Mouse (Mus musculus) limb, embryonic 10.5 days (tissue): ENCODE measurements around the gene Urgcp. TPM values are rescaled to one million over a fixed set of nuclear protein-coding genes. Genes with fewer than 3 reads are reported as not detected.
A peak's percentile ranks its signal among the peaks of the same experiment; 100 is the strongest.
"Not testable (repeated sequence)": the region's sequence is repeated elsewhere in the genome, so short reads cannot be mapped to it uniquely, and the experiment has no call there.

Experiments used
- DNase-seq: peaks from one replicate; pipeline ENCODE4 v3.0.0-alpha.2; 2017; ENCODE audit warnings: low spot score
- H3K27ac ChIP-seq: fragments of 300-500 bp; sonication (generic); 2 replicates; pipeline ENCODE4 v1.5.1; 2016; ENCODE audit warnings: mild to moderate bottlenecking
- H3K27me3 ChIP-seq: fragments of 300-500 bp; sonication (generic); 2 replicates; pipeline ENCODE4 v1.6.1; 2016; ENCODE audit warnings: low read depth, mild to moderate bottlenecking; ENCODE audit not compliant: poor library complexity, severe bottlenecking
- H3K36me3 ChIP-seq: fragments of 300-500 bp; sonication (generic); 2 replicates; pipeline ENCODE4 v1.6.1; 2016; ENCODE audit warnings: mild to moderate bottlenecking, moderate library complexity
- H3K4me1 ChIP-seq: fragments of 300-500 bp; sonication (generic); 2 replicates; pipeline ENCODE4 v1.6.1; 2016
- H3K4me3 ChIP-seq: fragments of 300-500 bp; sonication (generic); 2 replicates; pipeline ENCODE4 v1.5.1; 2016; ENCODE audit warnings: mild to moderate bottlenecking, moderate library complexity
- H3K9me3 ChIP-seq: fragments of 300-500 bp; sonication (generic); replicated peaks from 2 replicates; pipeline ENCODE4 v1.6.1; 2016; ENCODE audit warnings: mild to moderate bottlenecking
- WGBS: fragments of 180-500 bp; shearing (Covaris S2); methylation state at CpG from one replicate; pipeline ENCODE4 v1.1.7; 2016; 5-methylcytosine and 5-hydroxymethylcytosine counted together
- polyA plus RNA-seq: library from polyadenylated mRNA; unstranded; fragments of >200 nt; fragmentation: Nextera tagmentation; extraction: Ambion mirVana; gene quantifications from 2 replicates; pipeline ENCODE4 v1.2.1, GENCODE M21; 2016

Urgcp gene
- 15.4 and 20.3 TPM in 2 replicates for polyA plus RNA-seq

- H3K4me3 ChIP-seq = peak within 1 kb of the TSS; percentile 85
- peaks cover 8% of the 10 kb centered on the region; the same call in 1 of the 2 replicates for H3K4me1 ChIP-seq
- H3K27me3 ChIP-seq = no peaks in the 10 kb centered on the region
- WGBS = under 1% methylated on average over 68 of the region's 68 CpGs
- H3K9me3 ChIP-seq = no peaks in the 10 kb centered on the region
- peak; percentile 99 for DNase-seq
- peak within 1 kb of the TSS; percentile 95 for H3K27ac ChIP-seq
- H3K36me3 ChIP-seq = peaks cover 7% of the 10 kb centered on the region; the same call in 1 of the 2 replicates
Measured at GRCm38 (mm10) chr11:5761820-5762632, at the start of gene Urgcp. Gene Urgcp (minus strand): TSS chr11:5762376.

- not testable (repeated sequence) for H3K4me1 ChIP-seq, H3K36me3 ChIP-seq, DNase-seq, H3K4me3 ChIP-seq, H3K9me3 ChIP-seq, H3K27ac ChIP-seq, H3K27me3 ChIP-seq
- WGBS = 92% methylated on average over 4 of the region's 4 CpGs
Measured at GRCm38 (mm10) chr11:5809487-5809886, 47.3 kb upstream of the Urgcp start.

DNA sequence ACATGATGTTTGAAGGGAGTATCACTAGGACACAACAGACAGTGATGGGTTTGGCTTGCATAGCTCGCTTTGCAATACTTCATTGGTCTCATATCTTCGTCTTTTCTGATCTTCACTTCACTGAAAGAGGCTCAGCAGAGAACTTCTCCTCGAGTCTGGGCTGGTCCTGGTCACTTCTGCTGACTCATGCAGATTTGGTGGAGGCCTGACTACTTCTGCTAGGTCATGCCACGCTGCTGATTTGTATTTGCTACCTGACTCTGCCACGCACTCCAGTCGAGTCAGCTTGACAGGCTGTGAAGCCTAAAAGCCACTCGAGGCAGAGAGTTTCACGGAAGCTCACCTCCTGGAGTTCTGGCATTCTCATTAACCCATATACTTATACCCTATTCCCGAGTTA is 45.8 kb upstream of the Urgcp start:
- WGBS = 89% methylated on average over 9 of the region's 9 CpGs
- H3K4me1 ChIP-seq = peaks cover 14% of the 10 kb centered on the region
- H3K27ac ChIP-seq = no peak overlapping the region
- no peaks in the 10 kb centered on the region for H3K36me3 ChIP-seq
- H3K9me3 ChIP-seq = no peaks in the 10 kb centered on the region
- no peak for DNase-seq
- H3K4me3 ChIP-seq = no peak overlapping the region
- H3K27me3 ChIP-seq = no peaks in the 10 kb centered on the region

DNA sequence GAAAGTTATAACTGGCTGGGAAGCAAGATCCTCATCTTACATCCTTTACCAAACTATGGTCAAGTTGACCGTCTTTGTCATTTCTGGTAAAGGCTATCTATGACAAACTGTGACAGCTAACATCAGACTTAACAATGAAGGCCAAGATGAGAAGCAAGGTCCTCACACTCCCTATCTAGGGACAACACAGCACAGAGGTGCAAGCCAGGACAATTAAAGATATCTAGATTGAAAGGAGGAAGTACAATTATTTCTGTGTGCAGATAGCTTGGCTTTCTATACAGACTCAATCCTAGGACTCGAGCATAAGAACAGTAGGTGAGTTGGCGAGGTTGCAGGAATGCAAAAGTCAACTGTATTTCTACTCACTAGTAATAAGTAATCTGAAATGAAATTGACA is 43.5 kb upstream of the Urgcp start:
- H3K36me3 ChIP-seq = peaks cover 13% of the 10 kb centered on the region
- H3K4me1 ChIP-seq = peaks cover 25% of the 10 kb centered on the region
- H3K27ac ChIP-seq = no peak overlapping the region
- no peak overlapping the region for H3K4me3 ChIP-seq
- 91% methylated on average over 3 of the region's 3 CpGs for WGBS
- no peaks in the 10 kb centered on the region for H3K9me3 ChIP-seq
- DNase-seq = no peak
- H3K27me3 ChIP-seq = no peaks in the 10 kb centered on the region

DNA sequence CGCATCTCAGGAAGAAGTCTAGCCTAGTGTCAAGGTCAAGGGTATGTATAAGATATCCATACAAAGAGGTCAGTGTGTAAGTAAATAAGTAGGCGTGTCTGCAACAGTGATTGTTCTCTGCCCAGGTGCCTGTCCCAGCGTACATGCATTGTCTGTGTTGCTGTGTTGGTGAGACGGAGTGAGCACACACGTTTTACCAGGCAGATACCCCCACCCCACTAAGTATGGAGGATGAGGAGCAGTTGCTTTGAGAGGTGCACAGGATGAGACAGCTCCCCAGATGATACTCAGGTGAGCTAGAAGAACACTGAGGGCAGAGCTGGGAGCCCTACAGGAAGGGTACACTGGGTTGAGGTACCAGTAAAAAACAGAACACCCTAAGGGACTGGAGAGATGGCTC is 42.0 kb upstream of the Urgcp start:
- Histone ChIP-seq H3K4me1 (peaks cover 25% of the 10 kb centered on the region), H3K4me3 (no peak overlapping the region), H3K36me3 (peaks cover 28% of the 10 kb centered on the region), H3K9me3 (no peaks in the 10 kb centered on the region), H3K27me3 (no peaks in the 10 kb centered on the region), H3K27ac (no peak overlapping the region)
- 83% methylated on average over 5 of the region's 5 CpGs for WGBS
- no peak for DNase-seq

DNA sequence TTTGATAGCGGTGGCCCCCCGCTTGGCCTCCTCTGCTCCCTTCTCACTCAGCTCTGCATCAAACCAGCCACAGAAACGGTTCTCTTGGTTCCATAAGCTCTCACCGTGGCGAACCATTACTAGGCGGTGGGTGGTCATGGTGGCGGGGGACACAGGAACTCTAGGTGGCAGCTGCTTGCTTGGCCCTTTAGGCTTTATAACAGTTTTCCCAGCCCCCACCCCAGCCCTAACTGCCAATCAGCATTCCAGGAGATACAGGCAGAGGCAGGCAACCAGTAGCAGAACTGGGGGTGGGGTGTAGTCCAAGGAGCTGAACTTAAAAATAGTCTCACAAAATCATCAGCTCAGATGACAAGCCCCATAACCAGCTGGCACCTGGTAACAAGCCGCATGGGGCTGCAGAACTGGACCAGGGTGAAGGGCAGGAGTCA is 41.4 kb upstream of the Urgcp start, which contains the start of gene Pgam2:
Gene Pgam2, minus strand, starts transcription at position 183 of the 431 bp plus-strand sequence.
- Histone ChIP-seq H3K4me3 (peak within 1 kb of the TSS; percentile 6; the same call in 1 of the 2 replicates), H3K27ac (peak within 1 kb of the TSS; percentile 32; the same call in 1 of the 2 replicates), H3K4me1 (peaks cover 25% of the 10 kb centered on the region), H3K27me3 (no peaks in the 10 kb centered on the region), H3K9me3 (no peaks in the 10 kb centered on the region), H3K36me3 (peaks cover 34% of the 10 kb centered on the region)
- DNase-seq = peak; percentile 37
- WGBS = 49% methylated on average over 8 of the region's 8 CpGs

DNA sequence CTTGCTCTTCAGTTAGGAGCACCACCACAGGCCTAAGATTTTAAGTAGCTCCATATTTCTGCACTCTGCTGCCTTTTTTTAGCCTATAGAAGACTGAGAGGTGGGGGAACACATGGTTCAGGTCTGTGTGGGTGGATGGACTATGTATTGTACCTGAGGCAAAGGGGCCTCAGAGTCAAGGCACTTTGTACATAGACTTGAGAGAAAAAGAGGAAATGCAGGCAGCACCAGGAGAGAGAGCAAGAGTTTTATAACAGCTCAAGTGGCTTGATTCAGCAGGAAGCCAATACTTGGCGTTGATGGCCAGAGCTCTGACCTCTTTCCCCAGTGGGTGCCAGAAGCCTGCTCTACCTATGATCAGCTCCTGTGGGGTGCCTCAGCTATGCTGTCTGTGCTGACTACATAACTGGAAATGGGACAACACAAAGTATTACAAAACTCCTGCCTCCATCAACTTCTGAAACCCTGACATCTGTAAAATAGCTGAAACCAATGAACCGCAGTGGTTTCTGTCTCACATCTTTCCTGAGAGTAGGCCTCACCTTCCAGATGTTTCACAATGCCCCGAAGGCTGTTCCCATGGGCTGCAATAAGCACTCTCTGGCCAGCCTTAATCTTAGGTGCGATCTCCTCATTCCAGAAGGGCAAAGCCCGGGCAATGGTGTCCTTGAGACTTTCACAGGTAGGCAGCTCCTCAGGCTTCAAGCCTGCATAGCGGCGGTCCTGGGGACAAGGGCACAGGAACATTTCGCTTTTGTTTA is 40.5 kb upstream of the Urgcp start:
- peak overlapping the region; percentile 32; the same call in 1 of the 2 replicates for H3K27ac ChIP-seq
- peak overlapping the region; percentile 6; the same call in 1 of the 2 replicates for H3K4me3 ChIP-seq
- H3K9me3 ChIP-seq = no peaks in the 10 kb centered on the region
- peaks cover 42% of the 10 kb centered on the region for H3K36me3 ChIP-seq
- DNase-seq = no peak
- H3K4me1 ChIP-seq = peaks cover 25% of the 10 kb centered on the region
- no peaks in the 10 kb centered on the region for H3K27me3 ChIP-seq
- WGBS = 79% methylated on average over 8 of the region's 8 CpGs

DNA sequence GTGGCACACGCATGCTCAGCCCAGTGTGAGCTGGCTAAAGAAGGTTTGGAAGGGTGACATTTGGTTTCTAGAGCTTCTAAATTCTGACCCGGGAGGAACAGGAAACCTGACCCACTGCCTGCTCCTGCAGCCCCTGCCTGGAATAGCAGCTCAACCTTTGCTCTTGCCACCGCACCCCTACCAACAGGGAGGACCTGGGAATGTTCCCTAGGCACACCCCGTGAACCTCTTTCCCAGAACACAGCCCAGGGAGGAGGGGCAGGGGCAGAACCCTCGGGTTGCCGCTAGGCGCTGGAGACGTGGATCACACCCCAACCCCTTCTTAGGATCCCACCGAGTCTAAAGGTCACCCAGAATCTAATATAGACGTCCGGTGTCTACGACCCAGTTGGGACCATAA is 39.8 kb upstream of the Urgcp start:
- WGBS = 67% methylated on average over 12 of the region's 12 CpGs
- Histone ChIP-seq H3K4me3 (no peak overlapping the region), H3K27ac (no peak overlapping the region)

GRCm38 (mm10) chr11:5801511-5801910 is 39.3 kb upstream of the Urgcp start:
- no peak for DNase-seq

More for the DNA sequence above, 39.8 kb upstream of the Urgcp start:
- peaks cover 49% of the 10 kb centered on the region for H3K36me3 ChIP-seq
- no peaks in the 10 kb centered on the region for H3K27me3 ChIP-seq
- H3K9me3 ChIP-seq = no peaks in the 10 kb centered on the region
- no peak for DNase-seq
- H3K4me1 ChIP-seq = peaks cover 25% of the 10 kb centered on the region

GRCm38 (mm10) chr11:5799621-5800490 is 37.7 kb upstream of the Urgcp start:
- DNase-seq = no peak
- no peaks in the 10 kb centered on the region for H3K27me3 ChIP-seq
- peaks cover 70% of the 10 kb centered on the region for H3K36me3 ChIP-seq
- no peaks in the 10 kb centered on the region for H3K9me3 ChIP-seq
- 94% methylated on average over 17 of the region's 17 CpGs for WGBS
- H3K4me1 ChIP-seq = peaks cover 25% of the 10 kb centered on the region
- no peak overlapping the region for H3K27ac ChIP-seq
- no peak overlapping the region for H3K4me3 ChIP-seq

More at GRCm38 (mm10) chr11:5801511-5801910, 39.3 kb upstream of the Urgcp start:
- H3K4me1 ChIP-seq = peaks cover 25% of the 10 kb centered on the region
- no peak overlapping the region for H3K27ac ChIP-seq
- H3K9me3 ChIP-seq = no peaks in the 10 kb centered on the region
- H3K27me3 ChIP-seq = no peaks in the 10 kb centered on the region
- H3K36me3 ChIP-seq = peaks cover 54% of the 10 kb centered on the region
- H3K4me3 ChIP-seq = no peak overlapping the region
- WGBS = 95% methylated on average over 16 of the region's 16 CpGs

- H3K9me3 ChIP-seq = no peaks in the 10 kb centered on the region
- no peak overlapping the region for H3K4me3 ChIP-seq
- 93% methylated on average over 5 of the region's 5 CpGs for WGBS
- H3K4me1 ChIP-seq = peaks cover 12% of the 10 kb centered on the region; the same call in 1 of the 2 replicates
- H3K27me3 ChIP-seq = no peaks in the 10 kb centered on the region
- H3K36me3 ChIP-seq = peaks cover 89% of the 10 kb centered on the region
- no peak overlapping the region for H3K27ac ChIP-seq
- DNase-seq = no peak
Measured at GRCm38 (mm10) chr11:5797928-5798327, 35.8 kb upstream of the Urgcp start.

DNA sequence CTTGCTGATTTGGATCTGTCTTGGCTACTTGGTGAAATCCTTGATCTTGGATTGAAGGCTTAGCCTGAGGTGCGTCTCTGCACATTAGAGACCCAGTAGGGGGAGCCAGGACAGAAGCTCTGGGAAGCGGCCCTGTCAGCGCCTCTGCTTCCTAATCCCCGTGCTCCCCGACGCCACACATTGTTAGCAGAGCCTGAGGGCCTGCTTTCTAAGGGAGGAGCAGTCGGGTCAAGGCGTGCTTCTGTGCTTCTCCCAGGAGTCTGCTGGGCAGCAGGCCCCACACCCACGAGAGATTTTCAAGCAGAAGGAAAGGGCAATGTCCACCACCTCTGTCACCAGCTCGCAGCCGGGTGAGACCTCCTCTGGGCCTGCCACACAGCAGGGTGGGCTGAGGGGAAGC is 35.2 kb upstream of the Urgcp start:
- no peaks in the 10 kb centered on the region for H3K9me3 ChIP-seq
- H3K36me3 ChIP-seq = peaks cover 94% of the 10 kb centered on the region
- H3K4me1 ChIP-seq = peaks cover 6% of the 10 kb centered on the region; the same call in 1 of the 2 replicates
- 80% methylated on average over 11 of the region's 11 CpGs for WGBS
- no peaks in the 10 kb centered on the region for H3K27me3 ChIP-seq
- no peak overlapping the region for H3K4me3 ChIP-seq
- no peak overlapping the region for H3K27ac ChIP-seq
- DNase-seq = no peak
